Mouse (Mus musculus) limb, embryonic 13.5 days (tissue): Measurements from ENCODE around the gene Ero1l. TPM values are rescaled to one million over a fixed set of nuclear protein-coding genes. Genes with fewer than 3 reads are reported as not detected.

Experiments
- ATAC-seq: fragments of 200-750 bp; cut with Nextera tagmentation; 2 replicates; pipeline ENCODE4 v1.8.0; 2017; ENCODE audit warnings: low read depth, moderate number of reproducible peaks, moderate TSS enrichment; ENCODE audit not compliant: low FRiP score
- H3K27ac ChIP-seq: fragments of 300-500 bp; sonication (generic); 2 replicates; pipeline ENCODE4 v1.5.1; 2015; ENCODE audit warnings: inconsistent platforms, mild to moderate bottlenecking, moderate library complexity
- H3K27me3 ChIP-seq: fragments of 300-500 bp; sonication (generic); 2 replicates; pipeline ENCODE4 v1.6.1; 2015; ENCODE audit warnings: mild to moderate bottlenecking, inconsistent platforms
- H3K36me3 ChIP-seq: fragments of 300-500 bp; sonication (generic); 2 replicates; pipeline ENCODE4 v1.6.1; 2015; ENCODE audit warnings: inconsistent platforms, mild to moderate bottlenecking, moderate library complexity
- H3K4me1 ChIP-seq: fragments of 300-500 bp; sonication (generic); 2 replicates; pipeline ENCODE4 v1.6.1; 2015; ENCODE audit warnings: inconsistent platforms
- H3K4me2 ChIP-seq: fragments of 300-500 bp; sonication (generic); replicated peaks from 2 replicates; pipeline ENCODE4 v1.6.1; 2015; ENCODE audit warnings: inconsistent platforms, mild to moderate bottlenecking, moderate library complexity
- H3K4me3 ChIP-seq: fragments of 300-500 bp; sonication (generic); 2 replicates; pipeline ENCODE4 v1.5.1; 2015; ENCODE audit warnings: moderate library complexity, mild to moderate bottlenecking, inconsistent platforms
- H3K9ac ChIP-seq: fragments of 300-500 bp; sonication (generic); 2 replicates; pipeline ENCODE4 v1.6.1; 2015; ENCODE audit warnings: mild to moderate bottlenecking, inconsistent platforms
- H3K9me3 ChIP-seq: fragments of 300-500 bp; sonication (generic); 2 replicates; pipeline ENCODE4 v1.6.1; 2016; ENCODE audit warnings: inconsistent platforms
- WGBS: fragments of 180-500 bp; shearing (Covaris S2); methylation state at CpG from one replicate; pipeline ENCODE4 v1.1.7; 2015; 5-methylcytosine and 5-hydroxymethylcytosine counted together
- polyA plus RNA-seq: library from polyadenylated mRNA; unstranded; fragments of >200 nt; fragmentation: Nextera tagmentation; extraction: Ambion mirVana; gene quantifications from 2 replicates; pipeline ENCODE4 v1.2.1, GENCODE M21; 2015

Gene Ero1l
- polyA plus RNA-seq, 1 experiment from 2014 or later = 32.7 TPM

- no peak overlapping the region for H3K27ac ChIP-seq
- no peaks in the 10 kb centered on the region for H3K27me3 ChIP-seq
- no peak for ATAC-seq
- H3K4me2 ChIP-seq = no peak overlapping the region
- peaks cover 5% of the 10 kb centered on the region; the same call in 1 of the 2 replicates for H3K36me3 ChIP-seq
- H3K4me1 ChIP-seq = no peaks in the 10 kb centered on the region
- H3K9ac ChIP-seq = no peak overlapping the region
- H3K9me3 ChIP-seq = no peaks in the 10 kb centered on the region
- 91% methylated on average over 3 of the region's 3 CpGs for WGBS
- H3K4me3 ChIP-seq = no peak overlapping the region
Observed at GRCm38 (mm10) chr14:45282066-45282465, 36.5 kb downstream of the Ero1l start.

GRCm38 (mm10) chr14:45275816-45276215 lies 42.8 kb downstream of the Ero1l start:
- no peaks in the 10 kb centered on the region for H3K9me3 ChIP-seq
- WGBS = 88% methylated on average over 6 of the region's 6 CpGs
- no peaks in the 10 kb centered on the region for H3K4me1 ChIP-seq
- no peaks in the 10 kb centered on the region for H3K27me3 ChIP-seq
- no peak overlapping the region for H3K9ac ChIP-seq
- no peak for ATAC-seq
- H3K4me2 ChIP-seq = no peak overlapping the region
- H3K36me3 ChIP-seq = 0 out of 2 replicates have a peak, but pooled peaks cover 2% of the 10 kb centered on the region
- H3K27ac ChIP-seq = no peak overlapping the region
- H3K4me3 ChIP-seq = no peak overlapping the region

DNA sequence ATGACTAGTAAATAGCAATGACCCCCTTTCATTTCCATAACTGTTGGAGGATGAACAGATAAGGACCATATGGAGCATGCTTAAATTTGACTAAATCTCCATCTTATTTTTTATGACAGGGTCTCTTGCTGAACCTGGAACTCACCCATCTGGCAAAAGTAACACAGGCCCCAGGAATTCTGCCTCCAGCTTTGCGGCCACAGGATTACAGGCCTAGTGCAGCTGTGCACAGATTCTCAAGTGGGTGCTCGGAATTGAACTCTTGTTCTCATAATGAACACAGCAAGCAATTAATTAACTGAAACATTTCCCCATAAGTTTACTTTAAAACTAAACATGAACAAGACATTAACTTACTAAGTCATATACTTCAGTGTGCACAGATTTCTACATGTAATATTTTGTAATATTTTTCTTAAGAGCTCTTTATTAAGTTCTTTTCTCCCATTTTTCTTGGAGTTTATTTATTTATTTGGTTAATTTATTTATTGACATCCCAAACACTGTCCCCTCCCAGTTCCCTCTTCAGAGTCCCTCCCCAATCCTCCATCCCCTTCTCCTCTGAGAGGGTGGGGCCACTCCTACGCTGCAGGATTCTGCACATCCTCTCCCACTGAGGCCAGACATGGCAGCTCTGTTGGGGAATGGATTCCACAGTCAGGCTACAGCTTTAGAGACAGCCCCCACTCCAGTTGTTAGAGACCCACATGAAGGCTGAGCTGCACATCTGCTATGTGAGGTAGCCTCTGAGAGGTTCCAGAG lies 54.6 kb downstream of the Ero1l start:
- ATAC-seq = 0 out of 2 replicates have a peak, but pooled peaks have one; percentile 44
- 65% methylated on average over 3 of the region's 3 CpGs for WGBS

DNA sequence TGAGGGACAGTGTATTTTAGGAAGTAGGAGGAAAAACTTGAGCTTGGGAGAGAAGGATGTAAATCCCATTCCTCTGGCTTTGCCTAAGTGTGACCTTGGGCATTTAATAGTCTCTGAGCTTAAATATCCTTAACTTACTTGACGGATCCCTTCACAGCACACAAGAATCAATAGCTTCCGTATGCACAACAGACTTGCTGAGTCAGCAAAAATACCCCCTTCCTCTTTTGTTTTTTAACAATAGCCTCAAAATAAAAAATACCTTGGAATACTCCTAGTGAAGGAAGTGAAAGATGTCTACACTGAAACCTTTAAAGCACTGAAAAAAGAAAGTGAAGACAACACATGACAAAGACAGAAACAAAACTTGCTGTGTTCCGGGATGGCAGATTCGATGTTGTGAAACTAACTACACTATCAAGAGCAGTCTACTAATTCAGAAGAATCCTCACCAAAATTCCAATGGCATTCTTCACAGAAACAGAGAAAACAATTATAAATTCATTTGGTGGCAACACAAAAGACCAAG lies 67.0 kb downstream of the Ero1l start:
- Histone ChIP-seq H3K4me1 (no peaks in the 10 kb centered on the region), H3K4me3 (no peak overlapping the region), H3K27ac (no peak overlapping the region), H3K27me3 (no peaks in the 10 kb centered on the region), H3K36me3 (no peaks in the 10 kb centered on the region), H3K4me2 (no peak overlapping the region), H3K9me3 (no peaks in the 10 kb centered on the region), H3K9ac (no peak overlapping the region)
- no peak for ATAC-seq
- whole genome bisulfite sequencing = 93% methylated on average over 4 of the region's 4 CpGs

More for the DNA sequence above, 54.6 kb downstream of the Ero1l start:
- H3K36me3 ChIP-seq = peaks cover 9% of the 10 kb centered on the region
- no peaks in the 10 kb centered on the region for H3K4me1 ChIP-seq
- no peak overlapping the region for H3K27ac ChIP-seq
- H3K9me3 ChIP-seq = no peaks in the 10 kb centered on the region
- no peak overlapping the region for H3K4me2 ChIP-seq
- no peak overlapping the region for H3K4me3 ChIP-seq
- no peaks in the 10 kb centered on the region for H3K27me3 ChIP-seq
- no peak overlapping the region for H3K9ac ChIP-seq

GRCm38 (mm10) chr14:45241613-45242012 lies 77.0 kb downstream of the Ero1l start:
- Histone ChIP-seq H3K9ac (no peak overlapping the region), H3K36me3 (no peaks in the 10 kb centered on the region), H3K4me1 (no peaks in the 10 kb centered on the region), H3K27ac (no peak overlapping the region), H3K27me3 (no peaks in the 10 kb centered on the region), H3K9me3 (no peaks in the 10 kb centered on the region), H3K4me3 (no peak overlapping the region), H3K4me2 (no peak overlapping the region)
- ATAC-seq = no peak
- WGBS = 52% methylated on average over 1 of the region's 1 CpGs

GRCm38 (mm10) chr14:45239042-45239441 lies 79.5 kb downstream of the Ero1l start:
- 83% methylated on average over 2 of the region's 2 CpGs for WGBS

More at GRCm38 (mm10) chr14:45239042-45239441, 79.5 kb downstream of the Ero1l start:
- ATAC-seq = no peak
- H3K27ac ChIP-seq = no peak overlapping the region
- no peaks in the 10 kb centered on the region for H3K36me3 ChIP-seq
- no peaks in the 10 kb centered on the region for H3K4me1 ChIP-seq
- no peak overlapping the region for H3K9ac ChIP-seq
- H3K4me3 ChIP-seq = no peak overlapping the region
- H3K9me3 ChIP-seq = no peaks in the 10 kb centered on the region
- H3K27me3 ChIP-seq = no peaks in the 10 kb centered on the region
- no peak overlapping the region for H3K4me2 ChIP-seq

Other genes starting within 250 kb of the Ero1l start
- 3.8 and 4.0 TPM in 2 replicates for gene Gpr137c, start 99.1 kb downstream of the Ero1l start, polyA plus RNA-seq
- gene Txndc16, start 98.4 kb downstream of the Ero1l start, polyA plus RNA-seq = 18.0 and 18.9 TPM in 2 replicates
- gene Psmc6, start 11.0 kb upstream of the Ero1l start, polyA plus RNA-seq = 168 and 175 TPM in 2 replicates
- gene Styx, start 32.3 kb upstream of the Ero1l start, polyA plus RNA-seq = 79.4 and 81.0 TPM in 2 replicates
- 50.6 and 53.5 TPM in 2 replicates for gene Gnpnat1, start 86.1 kb upstream of the Ero1l start, polyA plus RNA-seq
- 138 and 147 TPM in 2 replicates for gene Fermt2, start 211.3 kb upstream of the Ero1l start, polyA plus RNA-seq